Mouse (Mus musculus): ENCODE results near the gene Tpm3-rs7.

DNA sequence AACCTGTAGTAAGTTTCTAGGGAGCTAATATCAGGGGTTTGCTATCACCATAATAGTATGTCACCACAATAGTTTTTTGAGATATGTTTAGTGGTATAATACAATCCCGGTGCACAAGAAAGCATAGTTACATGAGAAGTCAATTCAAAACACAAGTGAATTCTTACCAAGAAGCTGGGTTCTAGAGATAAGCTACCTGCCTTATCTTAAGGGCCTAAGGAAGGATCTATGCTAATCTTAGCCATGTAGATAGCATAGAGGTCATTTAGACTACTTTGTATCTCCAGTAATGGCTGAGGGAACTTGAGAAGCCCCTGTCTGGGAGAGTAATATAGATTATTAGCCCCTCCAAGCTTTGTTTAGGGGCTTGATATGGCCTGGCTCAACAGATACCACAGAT, 2.6 kb downstream of the Tpm3-rs7 start:
- TF ChIP-seq CTCF (IDR thresholded peaks at IDR 0.05; ENCODE audit: low read depth), result no peak
- TF ChIP-seq EP300 (IDR thresholded peaks at IDR 0.05; ENCODE audit: low read depth), result no peak

Data from heart, postnatal 0 days (tissue).